Mouse (Mus musculus) liver, postnatal 0 days (tissue): ENCODE data around the gene Pdrg1. TPM values are rescaled to one million over a fixed set of nuclear protein-coding genes. Genes with fewer than 3 reads are reported as not detected.
A peak's percentile ranks its signal among the peaks of the same experiment; 100 is the strongest.

Source experiments
- ATAC-seq: fragments of 200-750 bp; cut with Nextera tagmentation; 2 replicates; pipeline ENCODE4 v1.8.0; 2017; ENCODE audit warnings: mild to moderate bottlenecking, moderate library complexity
- DNase-seq: peaks from one replicate; pipeline ENCODE4 v3.0.0-alpha.2; 2016
- H3K27ac ChIP-seq: fragments of 300-500 bp; sonication (generic); 2 replicates; pipeline ENCODE4 v1.5.1; 2014; ENCODE audit warnings: antibody characterized with exemption, moderate library complexity, mild to moderate bottlenecking, low read depth
- H3K27me3 ChIP-seq: fragments of 300-500 bp; sonication (generic); 2 replicates; pipeline ENCODE4 v1.6.1; 2014; ENCODE audit warnings: low read length, control low read depth, mixed read lengths; ENCODE audit not compliant: insufficient read depth
- H3K36me3 ChIP-seq: fragments of 300-500 bp; sonication (generic); replicated peaks from 2 replicates; pipeline ENCODE4 v1.6.1; 2014; ENCODE audit warnings: mild to moderate bottlenecking, control low read depth, low read length, moderate library complexity, mixed read lengths; ENCODE audit not compliant: insufficient read depth
- H3K4me1 ChIP-seq: fragments of 300-500 bp; sonication (generic); 2 replicates; pipeline ENCODE4 v1.6.1; 2014; ENCODE audit warnings: antibody characterized with exemption, mild to moderate bottlenecking, control low read depth; ENCODE audit not compliant: insufficient read depth
- H3K4me2 ChIP-seq: fragments of 300-500 bp; sonication (generic); 2 replicates; pipeline ENCODE4 v1.6.1; 2014; ENCODE audit warnings: low read depth, mild to moderate bottlenecking, low read length, moderate library complexity, mixed read lengths
- H3K4me3 ChIP-seq: fragments of 300-500 bp; sonication (generic); 2 replicates; pipeline ENCODE4 v1.5.1; 2014; ENCODE audit warnings: low read depth, low read length
- H3K9ac ChIP-seq: fragments of 300-500 bp; sonication (generic); replicated peaks from 2 replicates; pipeline ENCODE4 v1.6.1; 2014; ENCODE audit warnings: mild to moderate bottlenecking, moderate library complexity
- H3K9me3 ChIP-seq: fragments of 300-500 bp; sonication (generic); 2 replicates; pipeline ENCODE4 v1.6.1; 2016; ENCODE audit warnings: mild to moderate bottlenecking, control low read depth, low read length, mixed read lengths
- CTCF ChIP-seq: sonication (generic); IDR thresholded peaks from 2 replicates; pipeline ENCODE4 v1.5.1; 2016; ENCODE audit warnings: antibody characterized with exemption, low read depth
- EP300 ChIP-seq: IDR thresholded peaks from 2 replicates; pipeline ENCODE4 v1.6.1; 2016; ENCODE audit warnings: antibody characterized with exemption, low read depth, mild to moderate bottlenecking
- WGBS: fragments of 180-500 bp; shearing (Covaris S2); extraction: QIAGEN DNeasy Blood & Tissue Kit; methylation state at CpG from one replicate; pipeline ENCODE4 v1.1.7; 2014; ENCODE audit not compliant: insufficient replicate concordance; 5-methylcytosine and 5-hydroxymethylcytosine counted together
- polyA plus RNA-seq: library from polyadenylated mRNA; unstranded; fragments of >200 nt; fragmentation: Nextera tagmentation; extraction: Ambion mirVana; gene quantifications from 2 replicates; pipeline ENCODE4 v1.2.1, GENCODE M21; 2015

Gene Pdrg1
- polyA plus RNA-seq, 1 experiment from 2014 or later: 26.0 TPM

- Histone ChIP-seq H3K36me3 (no peaks in the 10 kb centered on the region), H3K9ac (no peak overlapping the region), H3K4me3 (no peak overlapping the region), H3K27ac (no peak overlapping the region), H3K4me1 (peaks cover 4% of the 10 kb centered on the region; the same call in 1 of the 2 replicates), H3K27me3 (peaks cover 15% of the 10 kb centered on the region), H3K9me3 (no peaks in the 10 kb centered on the region), H3K4me2 (no peak overlapping the region)
- TF ChIP-seq EP300: no peak
- TF ChIP-seq CTCF: peak; percentile 46
- DNase-seq (no peak), ATAC-seq (no peak)
- 46% methylated on average over 6 of the region's 6 CpGs for WGBS
Measured at GRCm38 (mm10) chr2:153055270-153055920, 40.2 kb upstream of the Pdrg1 start.

- Histone ChIP-seq H3K9ac (no peak overlapping the region), H3K4me3 (no peak overlapping the region)
Measured at GRCm38 (mm10) chr2:153053896-153054295, 38.7 kb upstream of the Pdrg1 start.

GRCm38 (mm10) chr2:153052700-153053351 lies 37.6 kb upstream of the Pdrg1 start:
- DNase-seq: no peak
- no peak for ATAC-seq
- Histone ChIP-seq H3K27ac (no peak overlapping the region), H3K4me2 (peak overlapping the region; percentile 13; the same call in 1 of the 2 replicates), H3K9ac (no peak overlapping the region), H3K4me3 (no peak overlapping the region), H3K4me1 (peaks cover 4% of the 10 kb centered on the region; the same call in 1 of the 2 replicates), H3K27me3 (peaks cover 15% of the 10 kb centered on the region), H3K36me3 (no peaks in the 10 kb centered on the region), H3K9me3 (no peaks in the 10 kb centered on the region)
- peak; percentile 10; the same call in 1 of the 2 replicates for TF ChIP-seq CTCF
- no peak for TF ChIP-seq EP300
- 7% methylated on average over 29 of the region's 30 CpGs for WGBS

More at GRCm38 (mm10) chr2:153053896-153054295, 38.7 kb upstream of the Pdrg1 start:
- Histone ChIP-seq H3K27ac (no peak overlapping the region), H3K27me3 (peaks cover 15% of the 10 kb centered on the region), H3K4me1 (peaks cover 4% of the 10 kb centered on the region; the same call in 1 of the 2 replicates), H3K36me3 (no peaks in the 10 kb centered on the region), H3K4me2 (no peak overlapping the region), H3K9me3 (no peaks in the 10 kb centered on the region)
- DNase-seq: no peak
- no peak for ATAC-seq
- 75% methylated on average over 8 of the region's 8 CpGs for WGBS
- no peak for TF ChIP-seq CTCF
- TF ChIP-seq EP300: no peak

- no peak overlapping the region for H3K4me2 ChIP-seq
- H3K27me3 ChIP-seq: peaks cover 15% of the 10 kb centered on the region
- ATAC-seq: no peak
- TF ChIP-seq EP300: no peak
- no peak for TF ChIP-seq CTCF
- H3K27ac ChIP-seq: no peak overlapping the region
- no peak for DNase-seq
- H3K9ac ChIP-seq: no peak overlapping the region
- WGBS: 42% methylated on average over 9 of the region's 9 CpGs
- no peaks in the 10 kb centered on the region for H3K36me3 ChIP-seq
- peaks cover 4% of the 10 kb centered on the region; the same call in 1 of the 2 replicates for H3K4me1 ChIP-seq
- H3K9me3 ChIP-seq: no peaks in the 10 kb centered on the region
- no peak overlapping the region for H3K4me3 ChIP-seq
Measured at GRCm38 (mm10) chr2:153051537-153051936, 36.3 kb upstream of the Pdrg1 start.

DNA sequence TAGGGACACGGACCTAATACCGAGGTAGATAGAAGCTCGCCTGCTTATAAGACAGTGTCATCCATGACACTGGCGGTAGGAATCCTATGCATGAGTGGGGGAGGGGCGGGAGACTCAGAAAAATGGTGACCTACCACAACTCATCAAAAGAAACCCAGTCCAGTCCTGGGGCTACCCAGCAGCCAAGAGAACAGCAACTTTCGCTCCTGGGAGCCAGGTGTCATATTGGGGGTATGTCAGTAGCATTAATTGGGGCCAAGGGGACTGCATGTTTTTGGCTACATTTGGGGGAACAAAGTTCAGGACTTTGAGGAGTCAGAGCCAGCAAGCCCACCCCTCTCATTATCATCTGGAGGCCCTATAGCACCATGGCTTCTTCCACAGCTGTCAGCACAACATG lies 35.9 kb upstream of the Pdrg1 start:
- Histone ChIP-seq H3K36me3 (no peaks in the 10 kb centered on the region), H3K4me2 (no peak overlapping the region), H3K27ac (no peak overlapping the region), H3K27me3 (peaks cover 15% of the 10 kb centered on the region), H3K4me3 (no peak overlapping the region), H3K9ac (no peak overlapping the region), H3K4me1 (peaks cover 4% of the 10 kb centered on the region; the same call in 1 of the 2 replicates), H3K9me3 (no peaks in the 10 kb centered on the region)
- ATAC-seq (no peak), DNase-seq (no peak)
- TF ChIP-seq EP300: no peak
- no peak for TF ChIP-seq CTCF
- WGBS: 74% methylated on average over 6 of the region's 6 CpGs

DNA sequence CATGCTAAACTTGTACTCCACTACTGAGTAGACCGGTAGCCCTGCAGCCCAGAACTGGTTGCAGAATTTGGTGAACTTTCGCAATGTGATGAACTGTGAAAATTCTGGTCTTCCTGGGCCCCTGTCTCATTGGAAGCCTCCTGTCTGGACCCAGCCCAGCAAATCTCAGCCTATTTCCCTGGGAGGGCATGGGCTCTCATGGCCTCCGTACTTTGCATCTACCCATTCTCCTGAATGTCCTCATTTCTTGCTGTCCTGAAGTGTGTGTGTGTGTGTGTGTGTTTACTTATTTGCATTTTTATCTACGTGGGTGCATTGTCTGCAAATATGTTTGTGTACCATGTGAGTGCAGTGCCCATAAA lies 34.8 kb upstream of the Pdrg1 start:
- 69% methylated on average over 4 of the region's 4 CpGs for WGBS
- Histone ChIP-seq H3K9me3 (no peaks in the 10 kb centered on the region), H3K27me3 (peaks cover 15% of the 10 kb centered on the region), H3K4me2 (no peak overlapping the region), H3K9ac (no peak overlapping the region), H3K4me3 (no peak overlapping the region), H3K4me1 (peaks cover 4% of the 10 kb centered on the region; the same call in 1 of the 2 replicates), H3K27ac (no peak overlapping the region), H3K36me3 (no peaks in the 10 kb centered on the region)
- TF ChIP-seq CTCF: no peak
- TF ChIP-seq EP300: no peak
- ATAC-seq: no peak
- no peak for DNase-seq
